Comparison of ENCODE assay signal across 20 mouse cellular contexts in genomic region chr3:96554251-96554650, GRCm38 (mm10). TPM values are rescaled to one million over a fixed set of nuclear protein-coding genes. Genes with fewer than 3 reads are reported as not detected.
DNase-seq lines count a peak whose midpoint lies in the region; ATAC-seq and TF ChIP-seq lines count a peak whose summit lies in the region.
"Had no signal": no experiment of that assay in that cellular context is flagged by ENCODE, and none has a peak within 500 bp of the region (broad histone marks: within the 10 kb centered on the region; RNA-seq: fewer than 3 reads in every experiment).

No protein-coding gene starts in this region.

- H3K36me3 ChIP-seq in heart, postnatal 0 days (replicated peaks; ENCODE audit: control insufficient read depth, insufficient read depth, low read length), result peaks cover 6% of the 10 kb centered on the region
- no peaks in the 10 kb centered on the region for H3K36me3 ChIP-seq in forebrain, embryonic 13.5 days (ENCODE audit: poor library complexity, severe bottlenecking)

- no peaks in the 10 kb centered on the region for H3K27me3 ChIP-seq in heart, postnatal 0 days (ENCODE audit: control insufficient read depth, insufficient read depth, low read length)
- no peaks in the 10 kb centered on the region for H3K27me3 ChIP-seq in forebrain, embryonic 13.5 days

- H3K27ac ChIP-seq in heart, postnatal 0 days (ENCODE audit: low read depth), result peak overlapping the region; percentile 96
- H3K27ac ChIP-seq in layer of hippocampus, adult 2 months, result peak overlapping the region; percentile 75; the same call in 1 of the 2 replicates
- H3K27ac ChIP-seq in brown adipose tissue, adult 24 weeks (replicated peaks; ENCODE audit: low read depth, low read length), result peak overlapping the region; percentile 93
- no peak overlapping the region for H3K27ac ChIP-seq in forebrain, embryonic 13.5 days

- no peak overlapping the region for H3K4me3 ChIP-seq in heart, postnatal 0 days (ENCODE audit: low read depth, low read length)
- H3K4me3 ChIP-seq in layer of hippocampus, adult 2 months, result no peak overlapping the region
- H3K4me3 ChIP-seq in brown adipose tissue, adult 24 weeks (ENCODE audit: insufficient read depth, low read depth, low read length), result no peak overlapping the region
- H3K4me3 ChIP-seq in forebrain, embryonic 13.5 days, result no peak overlapping the region
- H3K4me3 ChIP-seq: limb, embryonic 10.5 days had no signal

- no peak for TF ChIP-seq CTCF in heart, postnatal 0 days (IDR thresholded peaks at IDR 0.05; ENCODE audit: low read depth)
- no peak for TF ChIP-seq CTCF in layer of hippocampus, adult 2 months (conservative IDR thresholded peaks at IDR 0.05)

- DNase-seq in heart, postnatal 0 days (ENCODE audit: low spot score), result no peak
- DNase-seq in heart, adult 8-10 months (ENCODE audit: low spot score), result no peak
- DNase-seq in layer of hippocampus, adult 2 months (ENCODE audit: low spot score in 2 of 2), result no peak
- DNase-seq in layer of hippocampus, adult 9-10 months (ENCODE audit: low spot score), result no peak
- DNase-seq in fat pad, adult 2 months (ENCODE audit: extremely low read depth, low read depth, low spot score), result peak; percentile 94
- DNase-seq: cerebellum, adult 9-10 months; embryo, embryonic 11 days; forebrain, postnatal 0 days; right cerebral cortex, postnatal 14 days had no signal

- no peak for TF ChIP-seq EP300 in heart, postnatal 0 days (IDR thresholded peaks at IDR 0.05; ENCODE audit: low read depth)

- H3K4me2 ChIP-seq in heart, postnatal 0 days (ENCODE audit: low read depth, low read length), result no peak overlapping the region
- no peak overlapping the region for H3K4me2 ChIP-seq in forebrain, embryonic 13.5 days
- H3K4me2 ChIP-seq: liver, embryonic 11.5 days had no signal

- no peaks in the 10 kb centered on the region for H3K9me3 ChIP-seq in heart, postnatal 0 days (replicated peaks; ENCODE audit: control insufficient read depth, low read length)
- H3K9me3 ChIP-seq in forebrain, embryonic 13.5 days (replicated peaks), result no peaks in the 10 kb centered on the region
- H3K9me3 ChIP-seq: G1E; limb, embryonic 10.5 days had no signal

- ATAC-seq in heart, postnatal 0 days (ENCODE audit: insufficient read depth, low read depth), result no peak
- no peak for ATAC-seq in forebrain, embryonic 13.5 days
- no peak for ATAC-seq in erythroblast, adult 5-6 weeks (replicated peaks; ENCODE audit: low FRiP score, poor library complexity, severe bottlenecking)
- ATAC-seq: forebrain, postnatal 0 days had no signal

- peak overlapping the region; percentile 16; the same call in 1 of the 2 replicates for H3K9ac ChIP-seq in heart, postnatal 0 days (replicated peaks; ENCODE audit: low read depth, low read length)
- no peak overlapping the region for H3K9ac ChIP-seq in forebrain, embryonic 13.5 days
- H3K9ac ChIP-seq: forebrain, postnatal 0 days had no signal

- WGBS in heart, postnatal 0 days, result 75% methylated on average over 6 of the region's 6 CpGs
- 81% methylated on average over 6 of the region's 6 CpGs for WGBS in forebrain, embryonic 13.5 days

- peaks cover 44% of the 10 kb centered on the region for H3K4me1 ChIP-seq in heart, postnatal 0 days (ENCODE audit: control insufficient read depth, insufficient read depth)
- peaks cover 25% of the 10 kb centered on the region for H3K4me1 ChIP-seq in brown adipose tissue, adult 24 weeks (ENCODE audit: control insufficient read depth, insufficient read depth, insufficient read length, low read length)
- peaks cover 39% of the 10 kb centered on the region for H3K4me1 ChIP-seq in forebrain, embryonic 13.5 days

RNA-seq across cellular contexts. Expression of gene Txnip, which starts 3.5 kb away (rescaled TPM):
- total RNA-seq in heart, postnatal 0 days (2014; rRNA removed; ENCODE audit: low replicate concordance), result 1,058 and 1,196 TPM in 2 replicates
- polyA plus RNA-seq in heart, postnatal 0 days (2015; fragmentation: Nextera tagmentation; extraction: Ambion mirVana), result 332 and 600 TPM in 2 replicates
- total RNA-seq in heart, adult 8-10 months (2022), result 100 to 1,000 TPM; 346 to 908 (median 654) TPM
- total RNA-seq in layer of hippocampus, adult 2 months (2021), result 10 to 100 TPM; 22.6 to 36.4 TPM
- polyA plus RNA-seq in brown adipose tissue, adult 24 weeks (2012; ENCODE audit: insufficient read depth, insufficient read length, missing spikeins), result 1,091 and 1,303 TPM in 2 replicates
- 49.1 and 51.0 TPM in 2 replicates for polyA plus RNA-seq in forebrain, embryonic 13.5 days (2015; fragmentation: Nextera tagmentation; extraction: Ambion mirVana)
- 125 and 174 TPM in 2 replicates for total RNA-seq in erythroblast, adult 5-6 weeks (2015; ENCODE audit: low replicate concordance)
- total RNA-seq in erythroblast, adult 5-6 weeks (2017; ENCODE audit: low replicate concordance), result 113 and 122 TPM in 2 replicates

RNA-seq across cellular contexts. Expression of gene Gm16253, which starts 22.5 kb away (rescaled TPM):
- not detected in 2 replicates for total RNA-seq in heart, postnatal 0 days (2014; rRNA removed; ENCODE audit: low replicate concordance)
- polyA plus RNA-seq in heart, postnatal 0 days (2015; fragmentation: Nextera tagmentation; extraction: Ambion mirVana), result 1.1 and 1.2 TPM in 2 replicates
- total RNA-seq in heart, adult 8-10 months (2022), result 1 to 10 TPM in 3 of 4 experiments, not detected in 1; 2.5 to 3.3 (median 3.2) TPM
- total RNA-seq in layer of hippocampus, adult 2 months (2021), result not detected
- polyA plus RNA-seq in brown adipose tissue, adult 24 weeks (2012; ENCODE audit: insufficient read depth, insufficient read length, missing spikeins), result not detected in 2 replicates
- polyA plus RNA-seq in forebrain, embryonic 13.5 days (2015; fragmentation: Nextera tagmentation; extraction: Ambion mirVana), result 1.2 and 1.3 TPM in 2 replicates
- total RNA-seq in erythroblast, adult 5-6 weeks (2015; ENCODE audit: low replicate concordance), result not detected in 2 replicates
- total RNA-seq in erythroblast, adult 5-6 weeks (2017; ENCODE audit: low replicate concordance), result not detected in 2 replicates
- total RNA-seq: adrenal gland, postnatal 4 days; forebrain, postnatal 0 days; G1E; layer of hippocampus, adult 18-20 months; left cerebral cortex, adult 18-20 months had no signal
- polyA plus RNA-seq: forebrain, postnatal 0 days; G1E; testis, adult 2 months; urinary bladder, adult 2 months had no signal

RNA-seq across cellular contexts. Expression of gene Hfe2, which starts 29.3 kb away (rescaled TPM):
- total RNA-seq in heart, postnatal 0 days (2014; rRNA removed; ENCODE audit: low replicate concordance), result 68.1 and 81.3 TPM in 2 replicates
- polyA plus RNA-seq in heart, postnatal 0 days (2015; fragmentation: Nextera tagmentation; extraction: Ambion mirVana), result 24.7 and 25.9 TPM in 2 replicates
- total RNA-seq in heart, adult 8-10 months (2022), result 100 to 1,000 TPM; 271 to 333 (median 312) TPM
- under 1 TPM in 1 of 2 experiments, not detected in 1; 0.23 TPM for total RNA-seq in layer of hippocampus, adult 2 months (2021)
- polyA plus RNA-seq in brown adipose tissue, adult 24 weeks (2012; ENCODE audit: insufficient read depth, insufficient read length, missing spikeins), result 5.4 and 8.2 TPM in 2 replicates
- 0.25 and 0.36 TPM in 2 replicates for polyA plus RNA-seq in forebrain, embryonic 13.5 days (2015; fragmentation: Nextera tagmentation; extraction: Ambion mirVana)
- not detected in 2 replicates for total RNA-seq in erythroblast, adult 5-6 weeks (2015; ENCODE audit: low replicate concordance)
- 0.17 TPM in 1 of 2 replicates, not detected in the other for total RNA-seq in erythroblast, adult 5-6 weeks (2017; ENCODE audit: low replicate concordance)
- total RNA-seq: G1E had no signal
- polyA plus RNA-seq: G1E had no signal

RNA-seq across cellular contexts. Expression of gene Polr3gl, which starts 39.7 kb away (rescaled TPM):
- total RNA-seq in heart, postnatal 0 days (2014; rRNA removed; ENCODE audit: low replicate concordance), result 10.3 and 13.1 TPM in 2 replicates
- 37.1 and 38.7 TPM in 2 replicates for polyA plus RNA-seq in heart, postnatal 0 days (2015; fragmentation: Nextera tagmentation; extraction: Ambion mirVana)
- total RNA-seq in heart, adult 8-10 months (2022), result 10 to 100 TPM; 31.7 to 35.2 (median 34.7) TPM
- total RNA-seq in layer of hippocampus, adult 2 months (2021), result 10 to 100 TPM; 32.1 to 34.4 TPM
- 39.0 and 72.4 TPM in 2 replicates for polyA plus RNA-seq in brown adipose tissue, adult 24 weeks (2012; ENCODE audit: insufficient read depth, insufficient read length, missing spikeins)
- 37.5 and 40.2 TPM in 2 replicates for polyA plus RNA-seq in forebrain, embryonic 13.5 days (2015; fragmentation: Nextera tagmentation; extraction: Ambion mirVana)
- 7.3 and 17.7 TPM in 2 replicates for total RNA-seq in erythroblast, adult 5-6 weeks (2015; ENCODE audit: low replicate concordance)
- total RNA-seq in erythroblast, adult 5-6 weeks (2017; ENCODE audit: low replicate concordance), result 3.9 and 16.5 TPM in 2 replicates

RNA-seq across cellular contexts. Expression of gene Ankrd34a, which starts 42.2 kb away (rescaled TPM):
- 1.2 and 5.3 TPM in 2 replicates for total RNA-seq in heart, postnatal 0 days (2014; rRNA removed; ENCODE audit: low replicate concordance)
- 6.0 and 6.8 TPM in 2 replicates for polyA plus RNA-seq in heart, postnatal 0 days (2015; fragmentation: Nextera tagmentation; extraction: Ambion mirVana)
- total RNA-seq in heart, adult 8-10 months (2022), result 1 to 10 TPM; 1.1 to 2.5 (median 2.0) TPM
- 10 to 100 TPM; 55.2 to 56.7 TPM for total RNA-seq in layer of hippocampus, adult 2 months (2021)
- not detected in 2 replicates for polyA plus RNA-seq in brown adipose tissue, adult 24 weeks (2012; ENCODE audit: insufficient read depth, insufficient read length, missing spikeins)
- 6.6 and 6.7 TPM in 2 replicates for polyA plus RNA-seq in forebrain, embryonic 13.5 days (2015; fragmentation: Nextera tagmentation; extraction: Ambion mirVana)
- not detected in 2 replicates for total RNA-seq in erythroblast, adult 5-6 weeks (2015; ENCODE audit: low replicate concordance)
- total RNA-seq in erythroblast, adult 5-6 weeks (2017; ENCODE audit: low replicate concordance), result not detected in 2 replicates

Comparison
In these comparisons a context has a peak if more than half of its experiments do, and no peak if none do; other contexts are left out.
1. RNA of gene Hfe2, which starts 29.3 kb away (total RNA-seq): 271 to 333 TPM in heart, adult 8-10 months and 68.1 to 81.3 TPM in heart, postnatal 0 days; 0.23 TPM in layer of hippocampus, adult 2 months and 0.17 TPM in erythroblast, adult 5-6 weeks; every median in the first group is over 10 times any median in the second.